Mouse (Mus musculus): ENCODE results near the gene Tmco1. TPM values are rescaled to one million over a fixed set of nuclear protein-coding genes. Genes with fewer than 3 reads are reported as not detected.

Tmco1 gene
- polyA plus RNA-seq, 1 experiment, result 34.0 TPM

GRCm38 (mm10) chr1:167274646-167275390, 33.4 kb upstream of the Tmco1 start:
- Histone ChIP-seq H3K36me3 (ENCODE audit: control insufficient read depth, insufficient read depth, low read length) (no peaks in the 10 kb centered on the region; the same call in 1 of the 2 replicates), H3K4me3 (ENCODE audit: control insufficient read depth, low read depth, low read length) (no peak overlapping the region), H3K4me1 (ENCODE audit: control insufficient read depth, insufficient read depth, low read length) (no peaks in the 10 kb centered on the region), H3K27me3 (ENCODE audit: control insufficient read depth, insufficient read depth, low read length) (no peaks in the 10 kb centered on the region), H3K27ac (ENCODE audit: control insufficient read depth, insufficient read depth, low read depth, low read length) (no peak overlapping the region)
- TF ChIP-seq POLR2A (IDR thresholded peaks at IDR 0.05; ENCODE audit: control insufficient read depth, low read depth, low read length), result no peak
- TF ChIP-seq CTCF (IDR thresholded peaks at IDR 0.05; ENCODE audit: control insufficient read depth, insufficient read depth, insufficient replicate concordance, low read depth, low read length), result no peak

GRCm38 (mm10) chr1:167278395-167278794, 29.8 kb upstream of the Tmco1 start:
- Histone ChIP-seq H3K27me3 (ENCODE audit: control insufficient read depth, insufficient read depth, low read length) (no peaks in the 10 kb centered on the region), H3K4me3 (ENCODE audit: control insufficient read depth, low read depth, low read length) (no peak overlapping the region), H3K36me3 (ENCODE audit: control insufficient read depth, insufficient read depth, low read length) (no peaks in the 10 kb centered on the region; the same call in 1 of the 2 replicates), H3K27ac (ENCODE audit: control insufficient read depth, insufficient read depth, low read depth, low read length) (no peak overlapping the region), H3K4me1 (ENCODE audit: control insufficient read depth, insufficient read depth, low read length) (no peaks in the 10 kb centered on the region; the same call in 1 of the 2 replicates)
- TF ChIP-seq POLR2A (IDR thresholded peaks at IDR 0.05; ENCODE audit: control insufficient read depth, low read depth, low read length) (no peak), CTCF (IDR thresholded peaks at IDR 0.05; ENCODE audit: control insufficient read depth, insufficient read depth, insufficient replicate concordance, low read depth, low read length) (no peak)

GRCm38 (mm10) chr1:167279160-167279715, 28.9 kb upstream of the Tmco1 start:
- TF ChIP-seq POLR2A (IDR thresholded peaks at IDR 0.05; ENCODE audit: control insufficient read depth, low read depth, low read length) (no peak), CTCF (IDR thresholded peaks at IDR 0.05; ENCODE audit: control insufficient read depth, insufficient read depth, insufficient replicate concordance, low read depth, low read length) (no peak)
- Histone ChIP-seq H3K27ac (ENCODE audit: control insufficient read depth, insufficient read depth, low read depth, low read length) (no peak overlapping the region), H3K4me1 (ENCODE audit: control insufficient read depth, insufficient read depth, low read length) (no peaks in the 10 kb centered on the region; the same call in 1 of the 2 replicates), H3K4me3 (ENCODE audit: control insufficient read depth, low read depth, low read length) (no peak overlapping the region), H3K36me3 (ENCODE audit: control insufficient read depth, insufficient read depth, low read length) (no peaks in the 10 kb centered on the region), H3K27me3 (ENCODE audit: control insufficient read depth, insufficient read depth, low read length) (no peaks in the 10 kb centered on the region)

- Histone ChIP-seq H3K36me3 (ENCODE audit: control insufficient read depth, insufficient read depth, low read length) (no peaks in the 10 kb centered on the region), H3K27me3 (ENCODE audit: control insufficient read depth, insufficient read depth, low read length) (no peaks in the 10 kb centered on the region), H3K4me1 (ENCODE audit: control insufficient read depth, insufficient read depth, low read length) (no peaks in the 10 kb centered on the region; the same call in 1 of the 2 replicates), H3K4me3 (ENCODE audit: control insufficient read depth, low read depth, low read length) (no peak overlapping the region), H3K27ac (ENCODE audit: control insufficient read depth, insufficient read depth, low read depth, low read length) (no peak overlapping the region)
- TF ChIP-seq CTCF (IDR thresholded peaks at IDR 0.05; ENCODE audit: control insufficient read depth, insufficient read depth, insufficient replicate concordance, low read depth, low read length) (no peak), POLR2A (IDR thresholded peaks at IDR 0.05; ENCODE audit: control insufficient read depth, low read depth, low read length) (no peak; the same call in 1 of the 2 replicates)
Observed at GRCm38 (mm10) chr1:167280061-167280460, 28.1 kb upstream of the Tmco1 start.

- TF ChIP-seq POLR2A (IDR thresholded peaks at IDR 0.05; ENCODE audit: control insufficient read depth, low read depth, low read length), result no peak
- TF ChIP-seq CTCF (IDR thresholded peaks at IDR 0.05; ENCODE audit: control insufficient read depth, insufficient read depth, insufficient replicate concordance, low read depth, low read length), result no peak
- Histone ChIP-seq H3K4me3 (ENCODE audit: control insufficient read depth, low read depth, low read length) (no peak overlapping the region), H3K27ac (ENCODE audit: control insufficient read depth, insufficient read depth, low read depth, low read length) (no peak overlapping the region), H3K27me3 (ENCODE audit: control insufficient read depth, insufficient read depth, low read length) (no peaks in the 10 kb centered on the region), H3K36me3 (ENCODE audit: control insufficient read depth, insufficient read depth, low read length) (no peaks in the 10 kb centered on the region), H3K4me1 (ENCODE audit: control insufficient read depth, insufficient read depth, low read length) (peaks cover 2% of the 10 kb centered on the region)
Observed at GRCm38 (mm10) chr1:167282112-167282511, 26.1 kb upstream of the Tmco1 start.

- no peak for TF ChIP-seq CTCF (IDR thresholded peaks at IDR 0.05; ENCODE audit: control insufficient read depth, insufficient read depth, insufficient replicate concordance, low read depth, low read length)
- no peak for TF ChIP-seq POLR2A (IDR thresholded peaks at IDR 0.05; ENCODE audit: control insufficient read depth, low read depth, low read length)
- Histone ChIP-seq H3K4me1 (ENCODE audit: control insufficient read depth, insufficient read depth, low read length) (peaks cover 2% of the 10 kb centered on the region), H3K27ac (ENCODE audit: control insufficient read depth, insufficient read depth, low read depth, low read length) (no peak overlapping the region)
Observed at GRCm38 (mm10) chr1:167282768-167283167, 25.4 kb upstream of the Tmco1 start.

GRCm38 (mm10) chr1:167283441-167284257, 24.5 kb upstream of the Tmco1 start:
- Histone ChIP-seq H3K36me3 (ENCODE audit: control insufficient read depth, insufficient read depth, low read length) (no peaks in the 10 kb centered on the region), H3K4me3 (ENCODE audit: control insufficient read depth, low read depth, low read length) (peak overlapping the region; percentile 96), H3K4me1 (ENCODE audit: control insufficient read depth, insufficient read depth, low read length) (peaks cover 2% of the 10 kb centered on the region), H3K27ac (ENCODE audit: control insufficient read depth, insufficient read depth, low read depth, low read length) (peak overlapping the region; percentile 93), H3K27me3 (ENCODE audit: control insufficient read depth, insufficient read depth, low read length) (no peaks in the 10 kb centered on the region)
- no peak for TF ChIP-seq CTCF (IDR thresholded peaks at IDR 0.05; ENCODE audit: control insufficient read depth, insufficient read depth, insufficient replicate concordance, low read depth, low read length)
- peak; percentile 28; the same call in 1 of the 2 replicates for TF ChIP-seq POLR2A (IDR thresholded peaks at IDR 0.05; ENCODE audit: control insufficient read depth, low read depth, low read length)

More at GRCm38 (mm10) chr1:167282768-167283167, 25.4 kb upstream of the Tmco1 start:
- no peaks in the 10 kb centered on the region for H3K36me3 ChIP-seq (ENCODE audit: control insufficient read depth, insufficient read depth, low read length)
- H3K4me3 ChIP-seq (ENCODE audit: control insufficient read depth, low read depth, low read length), result peak overlapping the region; percentile 96; the same call in 1 of the 2 replicates
- H3K27me3 ChIP-seq (ENCODE audit: control insufficient read depth, insufficient read depth, low read length), result no peaks in the 10 kb centered on the region
